Mouse (Mus musculus) heart, postnatal 4 days (tissue): ENCODE results near the gene Cacnb2. TPM values are rescaled to one million over a fixed set of nuclear protein-coding genes. Genes with fewer than 3 reads are reported as not detected.

Source experiments
- DNase-seq: peaks from one replicate; pipeline ENCODE4 v3.0.0; 2021
- total RNA-seq, 2 experiments: library from RNA; stranded (reverse); gene quantifications; 2 replicates each; pipeline ENCODE4 v1.2.3; 2021

Gene Cacnb2
- 10 to 100 TPM; 84.4 to 86.6 TPM for total RNA-seq

- no peak for DNase-seq
Observed at GRCm38 (mm10) chr2:14602788-14603187, at the start of gene Cacnb2. Cacnb2 (plus strand) TSS chr2:14603088.

DNA sequence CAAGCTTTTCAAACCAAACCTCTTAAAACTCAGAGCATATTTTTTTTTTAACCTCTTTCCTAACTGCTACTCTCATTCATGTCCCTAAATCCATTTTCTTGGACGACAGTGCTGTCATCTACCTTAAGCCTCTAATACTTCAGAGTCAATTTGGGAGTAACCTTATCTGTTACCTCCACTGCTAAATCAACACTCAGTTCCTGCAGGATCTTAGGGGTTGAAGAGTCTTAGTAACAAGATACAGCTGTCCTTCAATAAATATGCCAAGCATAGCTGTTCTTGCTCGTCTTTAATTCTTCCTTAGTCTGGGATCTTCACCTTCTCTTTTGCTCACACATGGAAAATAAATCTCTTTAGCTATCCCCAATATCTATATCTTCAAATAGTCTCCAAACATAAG is 34.9 kb upstream of the Cacnb2 start:
- no peak for DNase-seq

GRCm38 (mm10) chr2:14571300-14571699 is 31.6 kb upstream of the Cacnb2 start:
- DNase-seq = no peak

DNA sequence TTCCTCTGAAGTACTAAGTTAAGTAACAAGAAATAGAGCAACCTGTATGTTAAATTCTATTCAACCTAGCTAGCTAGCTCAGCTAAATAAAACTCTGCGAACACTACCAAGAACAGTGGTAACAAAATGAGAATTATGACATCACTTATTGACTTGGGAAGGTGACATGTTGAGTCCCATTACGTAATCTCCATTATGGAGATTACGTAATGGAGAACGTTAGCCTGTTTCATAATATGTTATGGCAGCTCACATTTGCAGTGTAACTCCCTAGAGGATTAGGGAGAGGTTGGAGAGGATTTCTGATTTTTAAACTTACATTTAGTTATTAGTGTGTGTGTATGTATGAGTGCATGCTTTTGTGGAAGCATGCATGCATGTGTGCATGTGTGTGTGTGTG is 13.3 kb upstream of the Cacnb2 start:
- no peak for DNase-seq

- no peak for DNase-seq
Observed at GRCm38 (mm10) chr2:14597909-14598563, 4.9 kb upstream of the Cacnb2 start.

- peak; percentile 82 for DNase-seq
Observed at GRCm38 (mm10) chr2:14603784-14604781, 1.2 kb downstream of the Cacnb2 start.

DNA sequence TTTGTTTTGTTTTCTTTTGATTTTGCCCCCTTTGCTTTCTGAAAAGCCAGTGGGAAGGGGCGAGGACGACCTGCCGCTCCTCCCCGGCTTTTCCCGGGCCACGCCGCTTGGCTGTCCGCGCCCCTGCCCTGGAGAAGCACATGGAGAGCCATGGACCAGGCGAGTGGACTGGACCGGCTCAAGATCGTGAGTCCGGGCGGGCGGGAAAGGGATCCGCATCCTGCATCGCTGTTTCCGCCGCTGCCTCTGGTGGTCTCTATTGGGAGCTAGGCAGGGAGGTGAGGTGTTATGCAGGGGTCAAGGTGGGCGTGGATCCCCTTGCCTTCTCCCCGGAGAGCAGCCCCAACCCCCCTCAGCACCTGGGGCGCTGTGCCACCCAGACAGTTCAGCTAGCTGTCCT is 1.9 kb downstream of the Cacnb2 start:
- DNase-seq = peak; percentile 52

DNA sequence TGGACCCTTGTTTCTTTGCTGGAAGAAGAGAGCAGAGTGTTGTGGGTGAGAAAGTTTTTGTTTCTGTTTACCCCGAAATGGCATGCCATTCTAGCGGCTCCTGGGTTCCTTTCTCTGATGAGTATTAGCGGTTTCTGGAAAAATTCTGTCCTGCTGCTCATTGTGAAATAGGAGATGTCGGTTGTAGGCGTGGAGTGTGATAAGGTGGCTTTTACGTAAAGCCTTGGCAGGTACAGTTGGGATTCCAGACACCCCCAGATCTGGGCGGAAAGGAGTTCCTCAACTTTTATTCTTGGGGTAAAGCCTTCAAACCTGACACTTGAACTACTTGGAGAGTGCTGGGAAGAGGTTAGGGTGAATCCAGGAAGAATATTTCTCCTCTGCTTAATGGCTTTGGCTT is 2.3 kb downstream of the Cacnb2 start:
- DNase-seq = peak; percentile 11

DNA sequence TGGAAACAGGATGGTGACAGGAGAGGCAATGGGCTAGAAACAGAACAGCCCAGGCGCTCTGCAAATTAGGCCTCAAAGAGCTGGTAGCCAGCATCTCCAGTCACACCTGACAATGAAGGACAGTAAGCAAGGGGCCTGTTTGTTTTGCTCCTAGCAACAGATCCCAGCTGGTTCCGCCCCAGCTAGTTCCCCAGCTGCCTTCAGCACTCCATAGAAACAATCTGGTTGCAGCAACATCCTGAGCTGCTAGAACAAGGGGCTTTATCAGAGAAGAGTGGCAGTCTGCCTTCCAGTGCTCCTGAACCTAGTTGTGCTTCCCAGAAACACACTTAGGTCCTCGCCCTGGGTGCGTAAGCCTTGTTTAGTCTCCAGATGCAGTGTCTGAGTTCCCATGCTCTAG is 5.7 kb downstream of the Cacnb2 start:
- DNase-seq = peak; percentile 62

DNA sequence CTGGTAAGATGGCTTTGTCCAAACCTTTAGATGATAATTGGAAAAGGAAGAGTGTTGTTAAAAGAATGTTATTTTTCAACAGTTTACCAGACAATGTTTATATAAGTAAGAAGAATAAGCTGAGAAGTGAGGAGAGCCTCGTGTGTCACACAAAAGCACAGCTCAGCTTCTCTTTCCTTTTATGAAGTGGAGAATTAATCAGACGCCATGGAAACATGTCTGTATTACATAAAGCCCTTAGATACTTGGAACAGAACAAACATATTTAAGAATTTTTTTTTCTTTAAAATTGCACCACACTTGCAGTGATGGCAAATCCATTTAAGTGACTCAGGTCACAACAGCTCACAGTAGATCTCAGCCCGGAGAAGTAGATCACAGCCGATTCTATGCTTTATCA is 9.8 kb downstream of the Cacnb2 start:
- no peak for DNase-seq

- no peak for DNase-seq
Observed at GRCm38 (mm10) chr2:14616361-14616760, 13.5 kb downstream of the Cacnb2 start.

GRCm38 (mm10) chr2:14620120-14620853 is 17.4 kb downstream of the Cacnb2 start:
- no peak for DNase-seq

DNA sequence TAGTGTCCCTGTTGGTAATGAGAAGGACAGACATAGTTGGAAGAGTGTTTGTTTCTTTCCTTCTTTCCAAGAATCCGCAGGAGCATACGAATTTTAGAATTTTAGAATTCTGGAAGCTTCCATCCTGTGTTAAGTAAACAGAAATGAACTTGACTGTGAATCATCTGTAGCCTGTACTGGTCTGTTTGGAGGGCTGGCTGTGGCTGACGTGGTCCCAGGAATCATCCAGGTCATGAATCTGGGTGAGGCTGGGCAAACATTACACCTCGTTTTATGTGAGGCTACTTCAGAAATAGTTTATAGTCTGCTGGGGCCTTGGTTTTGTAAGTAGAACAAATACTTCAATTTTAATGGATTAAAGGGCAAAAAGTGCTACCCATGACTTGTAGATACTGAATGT is 18.0 kb downstream of the Cacnb2 start:
- DNase-seq = no peak

DNA sequence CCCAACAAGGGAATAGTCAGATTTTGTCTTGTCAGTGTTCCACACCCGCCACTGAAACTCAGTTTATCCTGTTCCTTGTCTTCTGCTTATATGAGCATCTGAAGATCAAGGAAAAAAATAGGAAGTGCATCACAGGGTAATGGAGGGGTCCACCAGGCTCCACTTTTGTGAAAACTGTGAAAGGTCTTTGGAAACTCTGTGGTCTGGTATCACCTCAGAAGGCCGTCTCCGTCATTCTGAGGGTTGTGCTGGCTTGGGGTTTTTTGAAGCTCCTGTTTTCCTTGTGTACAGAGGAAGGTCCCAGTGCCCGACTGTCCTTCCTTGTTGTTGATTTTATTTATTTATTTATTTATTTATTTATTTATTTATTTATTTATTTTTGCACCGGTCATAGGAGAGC is 20.9 kb downstream of the Cacnb2 start:
- DNase-seq = no peak

DNA sequence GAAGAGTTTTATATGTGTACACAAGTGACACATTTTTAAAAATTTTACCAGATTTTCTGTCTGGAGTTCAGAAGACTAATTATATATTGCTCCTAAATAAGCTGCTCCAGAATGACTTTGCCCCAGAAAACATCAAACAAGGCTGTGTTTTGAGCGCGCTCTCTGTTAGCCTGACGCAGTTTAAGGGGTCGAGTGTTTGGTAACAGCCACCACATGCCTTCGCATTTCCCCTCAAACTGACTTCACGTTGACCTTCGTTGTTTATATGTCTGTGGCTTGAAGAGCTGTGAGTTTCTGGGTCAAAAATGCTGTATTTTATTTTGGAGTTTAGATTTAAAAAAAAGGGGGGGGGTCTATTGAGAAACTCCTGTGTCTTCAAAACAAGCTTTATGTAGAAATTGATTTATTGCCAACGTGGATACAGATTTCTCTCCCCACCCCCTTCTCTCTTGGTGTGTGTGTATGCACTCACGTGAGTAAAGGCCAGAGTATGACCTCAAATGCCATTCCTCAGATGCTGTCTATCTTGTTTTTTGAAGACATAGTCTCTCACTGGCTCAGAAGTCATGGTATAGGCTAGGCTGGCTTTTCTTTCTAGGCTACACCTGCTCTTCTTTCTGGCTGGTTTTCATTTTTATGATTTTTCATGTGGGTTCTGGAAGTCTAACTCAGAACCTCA is 27.1 kb downstream of the Cacnb2 start:
- no peak for DNase-seq

DNA sequence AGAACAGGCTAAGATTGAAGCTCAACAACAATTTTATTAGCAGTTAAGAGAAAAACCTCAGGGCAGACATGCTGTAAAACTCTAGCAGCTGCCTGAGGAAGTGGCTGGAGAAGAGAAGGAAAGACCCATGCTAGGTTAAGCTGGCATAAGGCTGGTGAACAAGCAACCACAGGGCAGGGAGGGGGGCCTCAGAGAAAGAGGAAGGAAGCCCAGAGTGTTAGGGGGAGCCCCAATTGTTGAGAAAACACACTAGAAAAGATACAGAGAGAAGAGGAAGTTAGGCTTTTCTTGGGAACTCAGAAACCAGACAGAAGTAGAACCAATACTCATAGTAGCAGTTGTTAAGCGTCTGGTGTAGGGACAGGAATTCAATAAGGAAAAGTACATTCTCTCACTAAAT is 28.7 kb downstream of the Cacnb2 start:
- DNase-seq = no peak

GRCm38 (mm10) chr2:14633202-14633601 is 30.3 kb downstream of the Cacnb2 start:
- no peak for DNase-seq

DNA sequence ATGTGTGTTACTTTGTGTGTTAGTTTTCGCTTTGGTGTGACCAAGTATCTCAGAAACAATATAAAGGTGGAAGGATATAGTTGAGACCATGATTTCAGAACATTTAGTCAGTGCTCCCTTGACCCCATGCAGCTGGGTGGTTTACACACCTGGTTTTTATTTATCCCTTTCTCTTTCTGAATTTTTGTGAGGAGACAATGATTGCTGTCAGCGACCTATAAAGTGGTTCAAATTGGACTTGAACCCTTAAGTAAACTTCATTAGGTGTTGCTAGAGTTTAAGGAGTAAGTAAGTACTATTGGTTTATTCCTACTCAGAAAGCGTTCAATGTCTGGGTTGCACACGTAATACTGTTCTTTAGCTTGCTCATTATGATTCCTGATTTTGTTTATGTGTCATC is 36.4 kb downstream of the Cacnb2 start:
- no peak for DNase-seq

- DNase-seq = no peak
Observed at GRCm38 (mm10) chr2:14639877-14640276, 37.0 kb downstream of the Cacnb2 start.

DNA sequence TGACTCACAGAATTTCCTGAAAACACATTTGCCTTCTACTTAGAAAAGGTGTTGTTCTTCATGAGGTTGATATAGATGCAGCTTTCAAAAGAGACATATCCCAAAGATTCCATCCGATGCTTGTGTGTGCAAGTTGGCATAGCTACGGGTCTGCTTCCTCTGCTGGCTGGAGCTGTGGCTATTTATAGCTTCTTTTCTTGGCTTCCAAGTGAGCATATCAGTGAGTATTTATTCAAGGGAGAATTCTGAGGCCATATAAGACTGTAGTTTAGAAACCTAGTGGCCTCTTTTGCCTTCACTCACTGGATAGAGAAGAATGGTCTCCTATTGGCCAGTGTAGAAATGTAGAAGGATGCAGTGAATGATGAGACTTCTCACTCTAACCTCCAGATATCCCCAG is 38.2 kb downstream of the Cacnb2 start:
- DNase-seq = peak; percentile 36

DNA sequence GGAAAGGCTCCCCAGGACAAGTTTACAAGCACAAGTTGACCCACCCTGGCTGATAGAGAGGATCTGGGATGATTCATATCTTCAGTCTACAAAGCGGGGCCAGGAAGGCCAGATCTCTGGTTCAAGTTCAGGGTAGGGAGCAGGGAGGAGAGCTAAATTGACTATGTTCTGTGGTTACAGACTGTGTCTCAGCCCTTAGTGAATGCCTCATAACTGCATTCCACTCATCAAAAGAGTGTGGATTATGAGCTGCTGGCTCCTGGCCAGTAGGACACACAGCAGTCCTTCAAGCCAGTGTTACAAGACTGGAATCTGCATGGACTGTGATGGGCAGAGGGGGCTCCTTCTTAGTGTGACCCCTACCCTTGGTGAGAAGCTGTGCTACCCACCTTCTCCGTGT is 48.4 kb downstream of the Cacnb2 start:
- peak; percentile 63 for DNase-seq

- no peak for DNase-seq
Observed at GRCm38 (mm10) chr2:14656673-14657072, 53.8 kb downstream of the Cacnb2 start.
